Mouse (Mus musculus) E14TG2a.4 (cell line): ENCODE data around the gene Olfr1034.
"Not testable (repeated sequence)": the region's sequence is repeated elsewhere in the genome, so short reads cannot be mapped to it uniquely, and the experiment has no call there.

Experiments used
- H3K27me3 ChIP-seq: 2 replicates; pipeline ENCODE4 v1.6.1; 2014; ENCODE audit warnings: low read length, control low read depth; ENCODE audit not compliant: insufficient read depth
- H3K36me3 ChIP-seq: 2 replicates; pipeline ENCODE4 v1.6.1; 2014; ENCODE audit warnings: low read length, control low read depth; ENCODE audit not compliant: insufficient read depth
- H3K4me1 ChIP-seq: replicated peaks from 2 replicates; pipeline ENCODE4 v1.6.1; 2014; ENCODE audit warnings: low read depth, low read length, control low read depth
- H3K4me3 ChIP-seq: replicated peaks from 2 replicates; pipeline ENCODE4 v1.5.1; 2014; ENCODE audit warnings: mild to moderate bottlenecking, low read length
- H3K9me3 ChIP-seq: 2 replicates; pipeline ENCODE4 v1.6.1; 2014; ENCODE audit warnings: low read length, control low read depth
- CTCF ChIP-seq: conservative IDR thresholded peaks from 2 replicates; pipeline ENCODE4 v1.5.1; 2014; ENCODE audit warnings: low read length
- NANOG ChIP-seq: IDR thresholded peaks from 2 replicates; pipeline ENCODE4 v1.6.1; 2014; ENCODE audit warnings: borderline replicate concordance, low read length, mixed read lengths
- POU5F1 ChIP-seq: IDR thresholded peaks from 2 replicates; pipeline ENCODE4 v1.6.1; 2014; ENCODE audit warnings: low read length, borderline replicate concordance

Olfr1034 gene

DNA sequence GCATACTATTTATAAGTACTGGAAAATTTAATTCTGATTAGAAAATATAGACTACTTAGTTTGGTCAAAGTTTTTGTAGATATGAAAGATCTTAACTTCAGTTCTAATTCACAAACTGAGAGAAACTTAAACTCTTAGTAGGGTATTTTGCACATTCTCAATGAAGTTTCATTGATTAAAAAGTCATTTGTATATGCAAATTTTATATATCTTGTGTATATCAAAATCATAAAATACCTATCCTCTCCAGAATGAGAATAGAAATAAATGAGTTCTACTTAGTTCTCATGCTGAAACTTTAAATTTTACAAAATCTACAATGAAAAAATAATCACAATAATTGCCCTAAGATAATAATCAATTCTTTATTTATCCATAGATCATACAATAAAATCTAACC lies at the start of gene Olfr1034:
Gene Olfr1034, plus strand, starts transcription at position 301 of the 400 bp plus-strand sequence.
- Histone ChIP-seq H3K4me1 (peaks cover 4% of the 10 kb centered on the region; the same call in 1 of the 2 replicates), H3K4me3 (no peak within 1 kb of the TSS), H3K36me3 (no peaks in the 10 kb centered on the region), H3K27me3 (no peaks in the 10 kb centered on the region), H3K9me3 (no peaks in the 10 kb centered on the region)
- TF ChIP-seq CTCF, result no peak
- no peak for TF ChIP-seq POU5F1
- TF ChIP-seq NANOG, result no peak

DNA sequence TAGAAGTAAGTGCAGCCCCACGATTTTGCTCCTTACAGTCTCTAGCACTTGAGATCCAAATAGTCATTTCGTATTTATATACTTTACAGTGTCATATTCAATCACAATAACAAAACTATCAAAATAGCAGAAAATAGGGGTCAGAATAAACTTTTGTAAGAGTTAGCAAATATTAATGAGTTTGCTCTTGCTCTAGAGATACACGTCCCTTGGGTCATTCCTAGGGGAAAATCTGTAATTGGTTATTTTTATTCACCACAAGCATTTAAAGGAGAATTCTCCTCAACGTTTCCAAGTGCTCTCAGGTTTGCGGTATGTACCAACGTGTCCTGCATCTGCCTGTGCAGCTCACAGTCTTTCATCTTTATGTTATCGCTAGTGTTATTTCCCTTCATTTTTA lies 40.4 kb upstream of the Olfr1034 start, which contains the start of gene Olfr1032:
Gene Olfr1032, plus strand, starts transcription at position 301 of the 400 bp plus-strand sequence.
- H3K4me1 ChIP-seq, result no peaks in the 10 kb centered on the region
- TF ChIP-seq NANOG (no peak), CTCF (no peak), POU5F1 (no peak)
- H3K27me3 ChIP-seq, result no peaks in the 10 kb centered on the region
- H3K36me3 ChIP-seq, result no peaks in the 10 kb centered on the region
- no peaks in the 10 kb centered on the region for H3K9me3 ChIP-seq
- H3K4me3 ChIP-seq, result no peak within 1 kb of the TSS

DNA sequence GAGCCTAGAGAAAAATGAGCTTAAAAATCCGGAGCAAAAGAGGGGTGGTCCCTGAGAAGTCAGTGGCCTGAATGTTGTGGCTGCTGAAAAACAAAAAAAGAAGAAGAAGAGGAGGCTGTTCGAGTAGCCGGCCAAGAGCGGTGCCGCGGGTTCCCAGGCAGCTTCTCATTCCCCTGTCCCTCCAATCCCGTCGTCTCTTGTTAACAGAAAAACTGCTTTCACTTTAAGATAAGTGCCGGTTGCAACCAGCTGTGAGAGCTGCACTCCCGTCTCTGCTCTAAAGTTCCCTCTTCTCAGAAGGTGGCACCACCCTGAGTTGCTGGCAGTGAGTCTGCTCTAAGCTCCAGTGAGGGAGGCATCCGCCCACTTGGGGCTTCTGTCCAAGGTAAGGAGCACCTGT lies 25.3 kb upstream of the Olfr1034 start, which contains the start of gene Olfr1033:
Gene Olfr1033, plus strand, starts transcription at position 228 of the 400 bp plus-strand sequence.
- H3K4me3 ChIP-seq, H3K27me3 ChIP-seq, H3K9me3 ChIP-seq, H3K36me3 ChIP-seq, H3K4me1 ChIP-seq: not testable (repeated sequence)

GRCm38 (mm10) chr2:86021518-86021917 lies 24.1 kb upstream of the Olfr1034 start:
- H3K27me3 ChIP-seq, H3K36me3 ChIP-seq, H3K4me1 ChIP-seq, H3K4me3 ChIP-seq, H3K9me3 ChIP-seq: not testable (repeated sequence)

- H3K36me3 ChIP-seq, H3K4me1 ChIP-seq, H3K27me3 ChIP-seq, H3K9me3 ChIP-seq, H3K4me3 ChIP-seq: not testable (repeated sequence)
- TF ChIP-seq NANOG, result peak; percentile 33; the same call in 1 of the 2 replicates
Measured at GRCm38 (mm10) chr2:86050777-86051176, 5.1 kb downstream of the Olfr1034 start.

- not testable (repeated sequence) for H3K36me3 ChIP-seq, H3K4me1 ChIP-seq, H3K27me3 ChIP-seq, H3K4me3 ChIP-seq
- peaks cover 38% of the 10 kb centered on the region for H3K9me3 ChIP-seq
Measured at GRCm38 (mm10) chr2:86063766-86064165, 18.1 kb downstream of the Olfr1034 start.

- no peaks in the 10 kb centered on the region for H3K36me3 ChIP-seq
- no peak for TF ChIP-seq NANOG
- no peak for TF ChIP-seq CTCF
- no peak for TF ChIP-seq POU5F1
- H3K9me3 ChIP-seq, result peaks cover 31% of the 10 kb centered on the region
- H3K4me3 ChIP-seq, result no peak overlapping the region
- H3K27me3 ChIP-seq, result no peaks in the 10 kb centered on the region
- no peaks in the 10 kb centered on the region for H3K4me1 ChIP-seq
Measured at GRCm38 (mm10) chr2:86070189-86070588, 24.5 kb downstream of the Olfr1034 start.

- not testable (repeated sequence) for H3K36me3 ChIP-seq, H3K4me1 ChIP-seq, H3K27me3 ChIP-seq, H3K4me3 ChIP-seq
- H3K9me3 ChIP-seq, result peaks cover 17% of the 10 kb centered on the region
Measured at GRCm38 (mm10) chr2:86073692-86074091, 28.0 kb downstream of the Olfr1034 start, which contains the start of gene Olfr1036. Olfr1036 (plus strand) TSS chr2:86073992.

GRCm38 (mm10) chr2:86080478-86080877 lies 34.8 kb downstream of the Olfr1034 start:
- H3K36me3 ChIP-seq, H3K27me3 ChIP-seq, H3K4me1 ChIP-seq, H3K9me3 ChIP-seq, H3K4me3 ChIP-seq: not testable (repeated sequence)

- no peaks in the 10 kb centered on the region for H3K36me3 ChIP-seq
- no peak for TF ChIP-seq CTCF
- TF ChIP-seq NANOG, result no peak
- TF ChIP-seq POU5F1, result no peak
Measured at GRCm38 (mm10) chr2:86087285-86087684, 41.6 kb downstream of the Olfr1034 start, which contains the start of gene Olfr1037. Olfr1037 (minus strand) TSS chr2:86087385.

More at GRCm38 (mm10) chr2:86087285-86087684, 41.6 kb downstream of the Olfr1034 start, which contains the start of gene Olfr1037:
- Histone ChIP-seq H3K9me3 (no peaks in the 10 kb centered on the region), H3K4me1 (no peaks in the 10 kb centered on the region), H3K4me3 (no peak within 1 kb of the TSS), H3K27me3 (no peaks in the 10 kb centered on the region)
